Mouse (Mus musculus): ENCODE measurements around the gene Nlrp4f.

Nlrp4f gene

DNA sequence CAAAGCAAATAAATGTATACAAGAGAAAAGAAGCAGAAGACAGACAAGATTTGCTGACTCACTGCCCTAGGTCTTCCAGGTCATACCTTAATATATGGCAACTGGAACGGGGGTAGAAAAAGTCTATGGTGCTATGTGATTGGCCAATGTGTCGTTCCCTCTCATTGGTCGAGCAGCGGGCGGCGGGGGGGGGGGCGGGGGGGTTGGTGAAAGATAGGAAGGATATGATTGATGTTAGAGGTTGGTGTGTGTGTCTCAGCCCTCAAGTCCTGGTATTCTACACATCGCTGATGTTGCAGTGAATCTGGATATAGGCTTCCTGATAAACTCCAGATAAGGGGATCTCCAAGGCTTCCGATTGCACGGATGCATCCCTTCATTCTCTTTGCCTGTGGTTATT is at the start of gene Nlrp4f:
Gene Nlrp4f (minus strand): TSS at position 101 of the 400 bp plus-strand sequence.
- no peak for DNase-seq (ENCODE audit: low read depth, low spot score)

DNA sequence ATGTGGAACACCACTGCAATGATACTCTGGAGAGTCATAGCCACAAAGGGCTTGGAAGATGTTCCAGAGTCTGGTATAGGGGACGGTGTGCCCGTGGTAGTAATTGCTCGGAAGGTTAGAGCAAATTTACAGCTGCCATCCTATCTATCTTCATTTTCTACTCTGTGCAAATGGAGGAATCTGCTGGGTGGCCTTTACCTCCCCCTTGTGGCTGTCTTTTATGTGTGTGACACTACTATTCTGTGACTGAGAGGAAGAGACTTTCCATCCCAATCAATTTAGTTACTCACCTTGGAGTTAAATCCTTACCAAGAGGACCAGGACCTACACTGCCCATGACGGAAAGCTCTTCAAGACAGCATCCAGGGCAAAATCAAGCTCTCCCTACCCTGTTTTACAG is 37.5 kb upstream of the Nlrp4f start:
- DNase-seq (ENCODE audit: low read depth, low spot score) = no peak

DNA sequence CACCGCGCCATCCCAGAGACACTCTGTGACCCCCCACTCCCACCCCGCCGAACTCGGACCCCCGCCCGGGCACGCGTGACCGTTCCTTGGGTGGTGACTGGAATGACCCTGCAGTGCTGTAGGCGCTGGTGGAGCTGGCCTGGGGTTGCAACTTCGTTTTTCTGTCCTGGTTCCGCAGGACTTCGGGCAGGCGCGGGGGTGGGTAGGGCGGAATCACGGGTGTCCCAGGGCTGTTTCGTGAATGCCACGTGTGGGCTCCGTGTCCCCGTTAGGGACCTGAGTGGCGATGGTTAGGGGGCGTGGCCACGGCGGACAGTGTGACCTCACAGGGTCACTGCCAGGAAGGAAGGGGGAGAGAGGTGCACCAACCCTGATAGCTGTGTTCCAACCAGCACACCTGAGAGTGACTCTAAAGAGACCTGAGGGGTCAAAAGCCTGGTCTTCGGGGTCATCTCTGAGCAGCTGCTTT is 36.6 kb upstream of the Nlrp4f start:
- no peak for DNase-seq (ENCODE audit: low read depth, low spot score)

DNA sequence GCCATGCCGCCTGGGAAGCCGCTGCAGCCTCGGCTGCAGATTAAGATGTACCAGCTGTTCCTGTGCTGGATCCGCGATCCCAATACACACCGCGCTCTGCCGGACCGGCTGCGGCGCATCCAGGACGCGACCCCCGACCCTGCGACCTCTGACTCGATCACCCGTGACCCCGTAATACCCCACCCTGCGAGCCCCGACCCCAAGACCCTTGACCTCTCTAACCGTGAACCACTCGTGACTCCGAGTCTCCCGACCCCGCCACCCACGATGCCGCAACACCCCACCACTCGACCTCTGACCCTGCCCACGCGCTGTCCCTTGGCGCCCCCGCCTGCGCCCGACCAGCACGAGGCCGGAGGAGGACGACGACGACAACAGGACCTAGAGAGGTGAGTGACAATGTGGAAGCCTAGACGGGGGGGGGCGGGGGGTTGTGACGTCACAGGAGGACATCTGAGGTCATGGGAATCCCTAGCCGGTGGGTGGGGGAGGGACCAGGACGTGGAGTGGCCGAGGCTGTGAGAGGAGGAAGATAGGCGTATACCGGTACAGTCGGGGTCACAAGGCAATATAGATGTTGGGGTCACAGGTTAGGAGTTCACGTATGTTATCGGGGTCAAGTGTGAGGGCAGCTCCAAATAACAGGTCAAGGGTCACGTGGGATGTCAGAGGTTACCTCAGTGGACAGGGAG is 36.0 kb upstream of the Nlrp4f start:
- DNase-seq (ENCODE audit: low read depth, low spot score) = no peak

DNA sequence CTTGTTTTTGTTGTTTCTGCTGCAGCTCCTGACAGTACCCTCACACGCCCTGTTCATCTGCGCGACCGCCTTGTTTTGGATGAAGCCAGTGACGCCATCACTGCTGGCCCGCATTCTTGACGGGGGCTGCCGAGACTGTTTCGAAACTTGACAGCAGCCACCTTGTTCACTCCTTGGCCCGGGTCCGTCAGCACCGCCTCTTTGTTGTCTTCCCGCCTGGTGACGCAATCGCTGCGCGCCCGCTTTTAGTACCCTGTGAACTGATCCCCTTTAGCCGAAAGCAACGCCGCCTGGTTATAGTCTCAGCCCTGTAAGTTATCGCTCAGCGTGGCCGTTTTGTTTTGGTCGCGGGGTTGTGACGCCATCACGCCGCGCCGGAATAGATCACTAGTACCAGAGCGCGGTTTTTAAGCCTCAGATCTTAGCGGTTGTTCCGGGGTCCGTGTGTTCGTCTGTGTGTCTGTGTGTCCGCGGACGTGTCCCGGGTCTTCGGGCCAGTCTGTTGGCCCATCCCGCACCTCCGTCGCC is 35.4 kb upstream of the Nlrp4f start:
- DNase-seq (ENCODE audit: low read depth, low spot score) = peak; percentile 88

DNA sequence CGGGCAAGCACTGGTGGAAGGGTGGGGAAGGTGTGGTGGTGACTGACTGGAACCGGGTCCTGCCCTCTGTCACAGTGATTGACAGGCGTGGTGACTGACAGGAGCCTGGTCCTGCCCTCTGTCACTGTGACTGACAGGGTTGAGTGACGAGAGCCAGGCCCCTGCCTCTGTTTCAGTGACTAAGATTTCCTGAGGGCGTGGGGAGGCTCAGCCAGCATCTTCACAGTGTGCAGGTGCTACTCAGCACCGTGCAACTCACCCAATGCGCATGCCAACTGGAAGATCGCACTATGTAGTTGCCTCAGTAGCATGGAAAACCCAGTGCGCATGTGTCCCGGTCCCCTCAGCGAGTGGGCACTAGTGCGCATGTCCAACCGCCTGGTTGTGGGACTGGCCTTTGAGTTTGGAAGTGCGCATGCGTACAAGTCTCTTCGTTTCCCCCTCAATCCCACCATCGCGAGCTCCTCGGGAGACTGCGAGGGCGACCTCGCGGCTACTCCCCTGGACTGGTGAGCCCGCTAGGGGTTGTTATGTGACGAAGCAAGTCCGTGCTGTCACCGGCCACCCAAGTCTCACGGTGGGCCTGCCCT is 34.8 kb upstream of the Nlrp4f start:
- peak; percentile 97 for DNase-seq (ENCODE audit: low read depth, low spot score)

DNA sequence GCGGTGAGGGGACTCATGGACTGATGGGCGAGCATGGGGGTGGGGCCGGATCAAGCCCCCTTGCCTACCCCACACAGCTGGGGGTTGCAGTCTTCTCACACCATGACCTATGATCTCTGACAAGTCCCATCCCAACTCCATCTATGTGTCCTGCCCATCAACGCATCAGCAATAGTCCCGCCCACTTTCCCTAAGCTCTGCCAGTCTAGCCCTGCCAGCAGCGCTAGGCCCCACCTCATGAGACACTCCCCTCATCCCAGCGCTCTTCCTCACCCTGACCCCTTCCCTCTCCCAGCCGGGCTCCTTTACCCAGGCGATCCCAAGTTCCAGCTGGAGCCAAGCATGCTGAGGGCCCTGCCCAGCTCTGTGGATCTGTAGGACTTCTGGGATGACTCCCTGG is 31.4 kb upstream of the Nlrp4f start:
- DNase-seq (ENCODE audit: low read depth, low spot score) = no peak

DNA sequence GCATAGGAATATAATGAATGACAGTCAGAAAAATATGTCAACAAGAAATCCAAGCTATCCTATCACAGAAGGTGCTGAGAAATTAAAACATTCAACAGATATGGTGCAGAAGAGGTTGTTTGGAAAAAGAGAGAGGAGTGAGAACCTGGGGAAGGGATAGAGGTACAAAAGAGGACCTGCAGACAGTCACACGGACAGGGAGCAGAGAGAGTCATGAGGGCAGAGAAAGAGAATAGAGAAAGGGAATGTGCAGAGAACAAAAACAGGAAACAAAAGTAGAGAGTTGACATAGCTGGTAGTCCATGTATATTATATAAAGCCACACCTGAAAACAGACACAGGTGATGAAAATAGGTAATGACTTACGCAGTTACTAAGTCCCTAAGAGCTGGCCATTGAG is 20.9 kb upstream of the Nlrp4f start:
- DNase-seq (ENCODE audit: low read depth, low spot score) = no peak

DNA sequence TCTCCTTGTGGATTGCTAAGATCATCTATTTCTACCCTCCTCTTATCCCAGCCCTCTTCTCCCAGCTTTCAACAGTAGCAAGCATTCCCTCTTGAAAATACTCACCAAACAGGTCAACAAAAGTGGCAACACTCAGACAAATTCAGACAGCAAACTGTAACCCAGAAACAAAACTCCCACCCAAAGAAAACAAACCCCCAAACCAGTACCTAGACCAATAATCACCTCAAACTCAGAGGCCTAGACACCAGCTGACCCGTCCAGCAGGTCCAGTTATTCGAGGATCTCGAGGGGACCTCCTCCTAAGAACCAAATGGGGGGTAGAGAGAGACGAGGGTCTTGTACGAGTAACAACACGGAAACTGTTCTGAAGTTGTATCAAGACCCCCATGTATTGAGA is 20.2 kb upstream of the Nlrp4f start:
- no peak for DNase-seq (ENCODE audit: low read depth, low spot score)

DNA sequence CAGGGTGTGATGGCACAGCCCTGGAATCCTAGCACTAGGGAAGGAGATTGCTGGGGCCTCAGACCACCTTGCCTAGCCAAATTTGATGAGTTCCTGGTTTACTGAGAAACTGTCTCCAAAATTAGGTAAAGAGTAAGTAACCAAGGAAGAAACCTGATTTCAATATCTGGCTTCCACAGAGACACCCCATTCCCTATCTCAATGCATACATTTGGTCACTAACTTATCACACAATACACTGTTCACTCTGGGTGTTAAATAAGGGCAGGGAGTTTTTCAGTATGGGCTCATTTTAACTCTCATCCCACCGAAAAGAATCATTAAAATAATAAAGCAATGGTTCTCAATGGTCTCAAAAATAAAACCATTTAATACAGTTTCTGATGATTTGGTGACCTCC is 5.1 kb downstream of the Nlrp4f start:
- DNase-seq (ENCODE audit: low read depth, low spot score) = no peak

DNA sequence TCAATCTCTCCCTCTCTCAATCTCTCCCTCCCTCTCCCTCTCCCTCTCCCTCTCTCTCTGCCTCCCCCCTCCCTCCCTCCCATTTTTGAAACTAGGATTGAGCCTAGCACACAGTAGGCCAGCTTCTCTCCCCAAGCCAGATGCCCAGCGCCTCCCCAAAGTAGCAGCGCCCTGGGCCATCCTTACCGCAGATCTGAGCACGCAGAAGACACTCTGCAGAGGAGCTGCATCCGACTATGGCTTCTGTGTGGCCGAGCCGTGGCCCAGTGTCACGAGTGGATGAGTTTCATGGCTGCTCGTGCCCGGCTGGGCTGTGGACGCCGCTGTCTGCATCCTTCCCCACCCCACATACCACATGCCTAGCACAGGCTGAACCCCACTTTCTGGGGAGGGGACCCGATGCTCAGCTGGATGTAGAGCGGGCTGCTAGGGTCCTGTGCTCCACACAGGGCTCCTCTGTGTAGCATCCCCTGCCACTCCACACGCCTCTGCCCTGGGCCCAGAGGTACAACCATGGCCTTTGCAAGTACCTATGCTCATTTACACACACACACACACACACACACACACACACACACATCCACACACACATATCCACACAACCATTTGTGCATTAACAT is 29.2 kb downstream of the Nlrp4f start:
- no peak for DNase-seq (ENCODE audit: low read depth, low spot score)

DNA sequence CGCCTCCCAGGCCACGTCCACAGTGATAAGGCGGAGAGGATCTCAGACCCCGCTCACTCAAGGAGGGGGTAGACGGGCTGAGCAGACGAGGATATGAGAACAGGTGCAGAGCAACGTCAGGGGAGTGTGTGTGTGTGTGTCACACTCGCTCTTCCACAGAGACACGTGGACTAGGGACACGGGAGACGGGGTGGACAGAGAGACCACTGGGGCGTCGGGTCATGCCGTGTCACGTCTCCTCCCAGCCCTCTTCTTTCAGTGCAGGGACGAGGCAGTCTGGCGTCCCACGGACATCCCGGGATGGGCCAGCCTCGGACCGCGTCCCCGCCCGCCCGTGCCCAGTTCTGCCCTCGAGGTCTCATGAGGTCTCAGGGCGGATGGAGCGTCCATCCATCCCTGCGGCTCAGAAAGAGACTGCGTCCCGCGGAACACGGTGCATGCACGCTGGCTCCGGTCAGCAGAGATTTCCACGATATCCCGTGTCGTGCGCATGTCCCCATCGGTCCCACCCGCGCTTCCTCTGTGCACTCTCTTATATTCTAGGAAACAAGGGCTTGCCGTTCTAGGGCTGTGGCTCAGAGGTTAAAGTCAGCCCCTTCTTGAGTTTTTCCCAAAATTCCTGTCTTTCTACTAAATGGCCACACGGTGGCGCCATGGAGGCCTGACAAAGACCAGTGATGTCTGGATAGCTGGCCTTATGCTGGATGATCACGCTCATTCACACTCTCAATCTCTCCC is 29.9 kb downstream of the Nlrp4f start:
- DNase-seq (ENCODE audit: low read depth, low spot score) = no peak

DNA sequence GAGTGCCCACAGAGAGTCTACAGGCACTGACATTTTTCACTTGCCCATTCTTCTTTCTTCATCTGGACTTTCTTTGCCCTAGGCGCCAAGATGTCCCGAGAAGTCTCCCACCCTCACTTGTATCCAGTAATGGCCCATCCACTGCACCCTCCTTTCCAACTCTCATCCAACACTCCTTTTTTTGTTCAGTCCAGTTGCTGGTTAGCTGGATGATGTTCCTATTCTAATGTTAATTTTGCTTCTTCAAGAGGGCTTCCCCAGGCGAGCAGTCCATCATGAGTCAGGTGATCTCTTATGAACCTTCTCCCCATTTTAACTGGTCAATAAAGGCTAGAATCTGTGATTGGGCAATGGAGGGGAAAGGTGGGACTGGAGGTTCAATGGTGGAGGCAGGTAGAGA is 31.7 kb downstream of the Nlrp4f start:
- no peak for DNase-seq (ENCODE audit: low read depth, low spot score)

DNA sequence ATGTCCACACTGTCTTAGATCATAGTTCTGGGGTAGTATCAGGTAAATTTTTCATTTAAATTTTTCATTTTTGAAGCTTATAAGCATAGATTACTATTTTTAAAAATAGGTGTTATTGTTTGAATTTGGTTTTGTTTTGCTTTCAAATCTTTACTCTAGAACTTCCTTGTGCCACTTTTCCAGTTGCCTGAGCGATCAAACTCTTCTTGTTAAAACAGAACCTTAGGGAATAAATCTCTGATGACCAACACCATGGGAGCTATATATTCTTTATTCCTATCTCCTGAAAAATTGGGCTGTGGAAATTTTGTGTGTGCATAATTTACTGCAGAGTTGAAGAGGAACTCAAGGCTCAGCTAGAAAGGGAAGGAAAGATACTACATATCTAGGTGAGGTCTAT is 55.8 kb downstream of the Nlrp4f start, which contains the start of gene Olfr466:
Gene Olfr466 (plus strand): TSS at position 301 of the 400 bp plus-strand sequence.
- DNase-seq (ENCODE audit: low read depth, low spot score) = no peak

DNA sequence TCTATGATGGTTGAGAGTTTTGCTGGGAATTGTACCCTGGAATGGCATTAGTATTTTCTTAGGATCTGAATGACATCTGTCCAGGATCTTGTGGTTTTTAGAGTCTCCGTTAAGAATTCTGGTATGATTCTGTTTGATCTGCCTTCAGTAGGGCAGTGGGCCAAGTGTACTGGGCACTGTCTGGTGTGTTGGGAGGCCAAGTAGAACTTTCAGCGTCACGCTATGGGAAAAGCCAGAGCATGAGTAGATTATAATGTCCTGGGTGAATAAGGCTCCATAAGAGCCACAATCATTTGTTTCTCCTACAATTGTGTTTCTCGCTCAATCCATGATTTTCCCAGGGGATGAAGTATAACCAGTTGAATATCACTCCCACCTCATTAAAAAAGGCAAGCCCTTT is 68.0 kb downstream of the Nlrp4f start, which contains the start of gene Olfr465-ps1:
Gene Olfr465-ps1 (plus strand): TSS at position 301 of the 400 bp plus-strand sequence.
- DNase-seq (ENCODE audit: low read depth, low spot score) = no peak

All from brain, embryonic 18.5 days (tissue).